Mouse (Mus musculus) olfactory bulb, adult 2 months (tissue): ENCODE measurements around the gene Hivep3.

Experiments used
- CTCF ChIP-seq: fragments of 200-500 bp; IDR thresholded peaks from 2 replicates; pipeline ENCODE4 v1.5.1; 2012; ENCODE audit warnings: low read depth, mild to moderate bottlenecking, low read length, moderate library complexity; ENCODE audit not compliant: insufficient read depth
- POLR2A ChIP-seq: fragments of 200-500 bp; IDR thresholded peaks from 2 replicates; pipeline ENCODE4 v1.6.1; 2012; ENCODE audit warnings: mild to moderate bottlenecking, low read depth, low read length, moderate library complexity; ENCODE audit not compliant: insufficient read depth

DNA sequence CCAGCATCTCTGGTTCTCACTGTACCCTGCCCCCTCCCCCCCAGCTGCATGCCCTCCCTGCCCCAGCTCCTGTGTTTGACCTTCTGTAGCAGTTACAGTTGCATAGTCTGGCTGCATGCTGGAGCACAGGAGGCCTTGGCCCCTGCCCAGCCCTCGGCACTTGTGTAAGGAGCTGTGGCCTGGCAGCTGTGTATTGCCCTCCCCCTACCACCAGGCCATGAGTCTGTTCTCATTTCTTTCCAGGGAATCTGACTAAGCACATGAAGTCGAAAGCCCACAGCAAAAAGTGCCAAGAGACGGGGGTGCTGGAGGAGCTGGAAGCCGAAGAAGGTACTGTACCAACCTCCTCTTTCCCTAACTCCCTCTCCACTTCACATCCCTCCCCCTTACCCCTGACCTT, 394.4 kb downstream of the Hivep3 start:
- TF ChIP-seq CTCF (no peak), POLR2A (no peak)
